Mouse (Mus musculus) cerebellum, postnatal 10 days (tissue): ENCODE measurements around the gene Hk2.

Experiments used
- DNase-seq, 2 experiments: peaks; one replicate each; pipeline ENCODE4 v3.0.0; 2021; ENCODE audit warnings: mixed read lengths in 2 of 2

Hk2 gene

GRCm38 (mm10) chr6:82774321-82774764 lies at the start of gene Hk2:
Gene Hk2, minus strand, starts transcription at chr6:82774454.
- peak; percentile 82 to 90 for DNase-seq

- peak in 1 of 2 experiments; percentile 15 for DNase-seq
These were observed 47.6 kb upstream of the Hk2 start for GRCm38 (mm10) chr6:82821758-82822253.

GRCm38 (mm10) chr6:82820716-82821115 lies 46.5 kb upstream of the Hk2 start:
- DNase-seq = no peak

GRCm38 (mm10) chr6:82814821-82815220 lies 40.6 kb upstream of the Hk2 start:
- DNase-seq = no peak

- no peak for DNase-seq
These were observed 33.9 kb upstream of the Hk2 start for GRCm38 (mm10) chr6:82807984-82808700.

- DNase-seq = no peak
These were observed 32.7 kb upstream of the Hk2 start for GRCm38 (mm10) chr6:82806971-82807370.

GRCm38 (mm10) chr6:82806503-82806902 lies 32.2 kb upstream of the Hk2 start:
- peak; percentile 43 for DNase-seq

- DNase-seq = no peak
These were observed 31.6 kb upstream of the Hk2 start for GRCm38 (mm10) chr6:82805894-82806293.

GRCm38 (mm10) chr6:82804984-82805383 lies 30.7 kb upstream of the Hk2 start:
- no peak for DNase-seq

GRCm38 (mm10) chr6:82798202-82798737 lies 24.0 kb upstream of the Hk2 start:
- DNase-seq = no peak

- DNase-seq = no peak
These were observed 23.1 kb upstream of the Hk2 start for GRCm38 (mm10) chr6:82797300-82797839.

GRCm38 (mm10) chr6:82790864-82791263 lies 16.6 kb upstream of the Hk2 start:
- DNase-seq = no peak

GRCm38 (mm10) chr6:82783906-82784305 lies 9.7 kb upstream of the Hk2 start:
- peak; percentile 30 to 46 for DNase-seq

- DNase-seq = no peak
These were observed 6.6 kb upstream of the Hk2 start for GRCm38 (mm10) chr6:82780802-82781393.

- DNase-seq = no peak
These were observed 6.1 kb upstream of the Hk2 start for GRCm38 (mm10) chr6:82780369-82780768.

GRCm38 (mm10) chr6:82777124-82777654 lies 2.9 kb upstream of the Hk2 start:
- no peak for DNase-seq

- no peak for DNase-seq
These were observed 1.1 kb upstream of the Hk2 start for GRCm38 (mm10) chr6:82775386-82775785.

- DNase-seq = peak in 1 of 2 experiments; percentile 49
These were observed 758 bp downstream of the Hk2 start for GRCm38 (mm10) chr6:82773261-82774131.

- peak; percentile 43 to 49 for DNase-seq
These were observed 1.7 kb downstream of the Hk2 start for GRCm38 (mm10) chr6:82772451-82773101.

GRCm38 (mm10) chr6:82771981-82772409 lies 2.3 kb downstream of the Hk2 start:
- no peak for DNase-seq

GRCm38 (mm10) chr6:82771059-82771458 lies 3.2 kb downstream of the Hk2 start:
- DNase-seq = no peak

- no peak for DNase-seq
These were observed 4.0 kb downstream of the Hk2 start for GRCm38 (mm10) chr6:82770286-82770685.
